Mouse (Mus musculus): ENCODE data around the gene Mcts2. TPM values are rescaled to one million over a fixed set of nuclear protein-coding genes. Genes with fewer than 3 reads are reported as not detected.
A peak's percentile ranks its signal among the peaks of the same experiment; 100 is the strongest.

The Mcts2 gene
- total and polyA plus RNA-seq, 3 experiments, result 2.7 to 3.0 TPM; not detected in 1

DNA sequence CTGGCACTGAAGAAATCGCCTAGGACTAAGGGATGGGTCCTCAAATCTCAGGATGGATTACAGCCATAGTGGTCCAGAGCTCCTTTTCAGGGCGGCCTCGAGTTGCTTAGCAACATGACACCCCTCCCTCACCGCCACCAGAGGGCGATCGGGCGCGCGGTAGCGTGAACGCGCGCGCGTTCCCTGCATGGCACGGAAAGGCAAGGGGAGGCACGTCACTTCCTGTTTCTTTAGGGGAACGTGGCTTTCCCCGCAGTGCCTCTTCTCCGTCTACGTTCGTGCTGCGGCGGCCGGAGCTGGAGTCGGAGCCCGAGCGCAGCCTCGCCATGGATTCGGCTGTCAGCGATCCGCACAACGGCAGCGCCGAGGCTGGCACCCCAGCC is 17.6 kb upstream of the Mcts2 start, which contains the start of gene H13:
Gene H13, plus strand, starts transcription at position 206 of the 383 bp plus-strand sequence.
- H3K9me3 ChIP-seq (replicated peaks; ENCODE audit: insufficient read depth, low read length), result no peaks in the 10 kb centered on the region

DNA sequence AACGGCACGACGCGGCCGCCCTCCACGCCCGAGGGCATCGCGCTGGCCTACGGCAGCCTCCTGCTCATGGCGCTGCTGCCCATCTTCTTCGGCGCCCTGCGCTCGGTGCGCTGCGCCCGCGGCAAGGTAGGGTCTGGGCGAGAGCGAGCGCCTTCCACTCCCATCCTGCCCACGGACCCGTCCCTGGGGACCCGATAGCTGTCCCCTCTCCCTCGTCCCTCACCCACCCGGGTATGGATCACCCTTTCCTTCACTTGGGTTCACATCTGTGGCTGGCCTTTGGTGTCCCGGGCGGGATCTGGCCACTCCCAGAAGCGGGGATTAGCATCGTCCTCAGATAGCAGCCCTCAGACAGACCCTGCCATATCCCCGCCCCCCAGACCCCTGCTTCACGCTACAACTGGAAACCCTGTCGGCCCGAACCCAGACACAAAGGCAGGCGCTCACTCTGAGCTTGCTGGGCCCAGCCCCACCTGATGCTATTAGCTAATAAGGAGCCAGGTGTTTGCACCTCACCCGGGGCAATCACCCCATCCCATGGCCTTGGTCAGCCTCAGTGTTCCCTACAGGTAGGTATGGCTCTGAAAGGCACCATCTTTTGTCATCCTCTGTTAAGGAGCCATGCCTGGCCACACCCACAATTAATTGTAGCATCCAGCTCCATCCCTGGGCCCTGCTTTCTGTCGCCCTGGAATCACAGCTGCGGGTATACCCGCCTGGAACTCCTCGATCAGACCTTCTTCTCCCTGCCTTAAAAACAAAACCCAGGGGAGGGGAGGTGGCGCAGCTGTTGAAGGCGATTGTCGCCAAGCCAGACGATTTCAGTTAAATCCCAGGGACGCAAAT is 17.0 kb upstream of the Mcts2 start:
- peak overlapping the region; percentile 40 for H3K27ac ChIP-seq (ENCODE audit: control insufficient read depth, low read depth, low read length)
- peaks cover 0 to 9% of the 10 kb centered on the region in 2 experiments; a peak in 2 of 4 replicates for H3K36me3 ChIP-seq (ENCODE audit: control insufficient read depth in 1 of 2, insufficient read depth in 2 of 2, low read length in 2 of 2)
- H3K79me2 ChIP-seq (ENCODE audit: control insufficient read depth, insufficient read depth, low read length, poor library complexity), result peaks cover 35% of the 10 kb centered on the region
- no peaks in the 10 kb centered on the region for H3K9me3 ChIP-seq (replicated peaks; ENCODE audit: insufficient read depth, low read length)
- H3K4me3 ChIP-seq (ENCODE audit: control insufficient read depth in 1 of 2, insufficient read depth in 1 of 2, low read depth in 2 of 2, low read length in 2 of 2), result peak overlapping the region; percentile 81 to 88
- peaks cover 5 to 18% of the 10 kb centered on the region in 2 experiments for H3K4me1 ChIP-seq (ENCODE audit: control insufficient read depth in 1 of 2, insufficient read depth in 2 of 2, low read length in 2 of 2)
- peak; percentile 56 for DNase-seq (ENCODE audit: low read depth, low spot score)
- peak overlapping the region; percentile 84 for H3K9ac ChIP-seq (ENCODE audit: control insufficient read depth, low read depth, low read length, poor library complexity, severe bottlenecking)
- H3K27me3 ChIP-seq (ENCODE audit: control insufficient read depth in 1 of 2, insufficient read depth in 2 of 2, low read length in 2 of 2), result peaks cover 5 to 7% of the 10 kb centered on the region in 2 experiments; a peak in 3 of 4 replicates
- peak; percentile 16 for TF ChIP-seq MXI1 (IDR thresholded peaks at IDR 0.05; ENCODE audit: low read depth, low read length)
- TF ChIP-seq GABPA (IDR thresholded peaks at IDR 0.05; ENCODE audit: low read depth, low read length), result no peak
- no peak for TF ChIP-seq MEF2A (IDR thresholded peaks at IDR 0.05; ENCODE audit: extremely low read depth, insufficient replicate concordance, low read depth, low read length, poor library complexity, severe bottlenecking)
- TF ChIP-seq MAX (IDR thresholded peaks at IDR 0.05; ENCODE audit: low read length), result no peak
- TF ChIP-seq POLR2AphosphoS2 (IDR thresholded peaks at IDR 0.05; ENCODE audit: low read length), result no peak
- peak; percentile 6 to 34; a peak in 1 of 4 replicates for TF ChIP-seq POLR2A (IDR thresholded peaks at IDR 0.05; ENCODE audit: control insufficient read depth in 1 of 2, insufficient read depth in 1 of 2, low read depth in 1 of 2, low read length in 2 of 2, poor library complexity in 1 of 2)
- TF ChIP-seq RAD21 (IDR thresholded peaks at IDR 0.05; ENCODE audit: low read depth, low read length), result no peak
- TF ChIP-seq MAZ (IDR thresholded peaks at IDR 0.05; ENCODE audit: low read depth, low read length), result no peak
- peak; percentile 13; the same call in 1 of the 2 replicates for TF ChIP-seq HCFC1 (IDR thresholded peaks at IDR 0.05; ENCODE audit: low read depth, low read length)
- TF ChIP-seq SIN3A (IDR thresholded peaks at IDR 0.05; ENCODE audit: low read length), result peak; percentile 51; the same call in 1 of the 2 replicates
- 0 out of 2 replicates have a peak, but pooled peaks have one; percentile 1 for TF ChIP-seq POLR2AphosphoS5 (IDR thresholded peaks at IDR 0.05; ENCODE audit: borderline replicate concordance, low read depth, low read length)
- no peak for TF ChIP-seq E2F4 (IDR thresholded peaks at IDR 0.05; ENCODE audit: borderline replicate concordance, low read depth, low read length)
- 0 out of 2 replicates have a peak, but pooled peaks have one; percentile 19 for TF ChIP-seq ETS1 (IDR thresholded peaks at IDR 0.05; ENCODE audit: low read depth, low read length)
- no peak; the same call in 1 of the 2 replicates for TF ChIP-seq TAL1 (IDR thresholded peaks at IDR 0.05; ENCODE audit: low read length)
- no peak for TF ChIP-seq NRF1 (IDR thresholded peaks at IDR 0.05; ENCODE audit: insufficient read depth, low read depth, low read length, poor library complexity, severe bottlenecking)
- no peak for TF ChIP-seq MYB (IDR thresholded peaks at IDR 0.05; ENCODE audit: low read depth, low read length)
- no peak for TF ChIP-seq BHLHE40 (IDR thresholded peaks at IDR 0.05; ENCODE audit: borderline replicate concordance, low read depth, low read length)

More for the DNA sequence above, 17.6 kb upstream of the Mcts2 start, which contains the start of gene H13:
- Histone ChIP-seq H3K4me3 (ENCODE audit: control insufficient read depth in 1 of 2, insufficient read depth in 1 of 2, low read depth in 2 of 2, low read length in 2 of 2) (peak within 1 kb of the TSS; percentile 81 to 88), H3K36me3 (ENCODE audit: control insufficient read depth in 1 of 2, insufficient read depth in 2 of 2, low read length in 2 of 2) (peaks cover 0 to 9% of the 10 kb centered on the region in 2 experiments; a peak in 2 of 4 replicates), H3K9ac (ENCODE audit: control insufficient read depth, low read depth, low read length, poor library complexity, severe bottlenecking) (peak within 1 kb of the TSS; percentile 84), H3K4me1 (ENCODE audit: control insufficient read depth in 1 of 2, insufficient read depth in 2 of 2, low read length in 2 of 2) (peaks cover 5 to 18% of the 10 kb centered on the region in 2 experiments), H3K27ac (ENCODE audit: control insufficient read depth, low read depth, low read length) (peak within 1 kb of the TSS; percentile 40), H3K27me3 (ENCODE audit: control insufficient read depth in 1 of 2, insufficient read depth in 2 of 2, low read length in 2 of 2) (peaks cover 6 to 11% of the 10 kb centered on the region in 2 experiments; a peak in 3 of 4 replicates), H3K79me2 (ENCODE audit: control insufficient read depth, insufficient read depth, low read length, poor library complexity) (peaks cover 35% of the 10 kb centered on the region)
- peak; percentile 95 for DNase-seq (ENCODE audit: low read depth, low spot score)
- TF ChIP-seq MAX (IDR thresholded peaks at IDR 0.05; ENCODE audit: low read length), result peak; percentile 88
- 0 out of 2 replicates have a peak, but pooled peaks have one; percentile 33 for TF ChIP-seq RCOR1 (IDR thresholded peaks at IDR 0.05; ENCODE audit: low read depth, low read length)
- TF ChIP-seq POLR2A (IDR thresholded peaks at IDR 0.05; ENCODE audit: control insufficient read depth in 1 of 2, insufficient read depth in 1 of 2, low read depth in 1 of 2, low read length in 2 of 2, poor library complexity in 1 of 2), result peak; percentile 95 to 98
- TF ChIP-seq MXI1 (IDR thresholded peaks at IDR 0.05; ENCODE audit: low read depth, low read length), result peak; percentile 94
- no peak for TF ChIP-seq CHD1 (IDR thresholded peaks at IDR 0.05; ENCODE audit: low read depth, low read length)
- TF ChIP-seq USF2 (IDR thresholded peaks at IDR 0.05; ENCODE audit: borderline replicate concordance in 1 of 2, insufficient read depth in 1 of 2, low read depth in 1 of 2, low read length in 2 of 2), result no peak
- TF ChIP-seq POLR2AphosphoS5 (IDR thresholded peaks at IDR 0.05; ENCODE audit: borderline replicate concordance, low read depth, low read length), result 0 out of 2 replicates have a peak, but pooled peaks have one; percentile 22
- peak; percentile 95 for TF ChIP-seq NELFE (IDR thresholded peaks at IDR 0.05; ENCODE audit: low read depth, low read length)
- peak; percentile 88 to 96 (median 90) for TF ChIP-seq CTCF (IDR thresholded peaks at IDR 0.05 in 2 of 3, conservative IDR thresholded peaks at IDR 0.05 in 1 of 3; ENCODE audit: control insufficient read depth in 1 of 3, insufficient read depth in 1 of 3, low read depth in 2 of 3, low read length in 3 of 3, poor library complexity in 1 of 3, severe bottlenecking in 1 of 3)
- TF ChIP-seq TCF12 (IDR thresholded peaks at IDR 0.05; ENCODE audit: low read depth, low read length), result peak; percentile 47; the same call in 1 of the 2 replicates
- no peak for TF ChIP-seq GABPA (IDR thresholded peaks at IDR 0.05; ENCODE audit: low read depth, low read length)
- TF ChIP-seq ETS1 (IDR thresholded peaks at IDR 0.05; ENCODE audit: low read depth, low read length), result peak; percentile 38; the same call in 1 of the 2 replicates
- peak; percentile 92 for TF ChIP-seq MYC (IDR thresholded peaks at IDR 0.05; ENCODE audit: low read depth, low read length)
- TF ChIP-seq RAD21 (IDR thresholded peaks at IDR 0.05; ENCODE audit: low read depth, low read length), result peak; percentile 12
- TF ChIP-seq SMC3 (IDR thresholded peaks at IDR 0.05; ENCODE audit: low read depth, low read length), result peak; percentile 84
- peak; percentile 65; the same call in 1 of the 2 replicates for TF ChIP-seq MAZ (IDR thresholded peaks at IDR 0.05; ENCODE audit: low read depth, low read length)
- 0 out of 2 replicates have a peak, but pooled peaks have one; percentile 33 for TF ChIP-seq USF1 (IDR thresholded peaks at IDR 0.05; ENCODE audit: low read depth, low read length)
- TF ChIP-seq ELF1 (IDR thresholded peaks at IDR 0.05; ENCODE audit: low read depth, low read length), result peak; percentile 78
- peak; percentile 74 for TF ChIP-seq TBP (IDR thresholded peaks at IDR 0.05; ENCODE audit: low read depth, low read length)
- peak; percentile 82 for TF ChIP-seq ZMIZ1 (IDR thresholded peaks at IDR 0.05; ENCODE audit: low read depth, low read length)
- TF ChIP-seq MYB (IDR thresholded peaks at IDR 0.05; ENCODE audit: low read depth, low read length), result no peak
- TF ChIP-seq SIN3A (IDR thresholded peaks at IDR 0.05; ENCODE audit: low read length), result peak; percentile 96
- TF ChIP-seq UBTF (IDR thresholded peaks at IDR 0.05; ENCODE audit: borderline replicate concordance, insufficient read depth, low read depth, low read length), result no peak
- TF ChIP-seq HCFC1 (IDR thresholded peaks at IDR 0.05; ENCODE audit: low read depth, low read length), result peak; percentile 80
- peak; percentile 92 for TF ChIP-seq POLR2AphosphoS2 (IDR thresholded peaks at IDR 0.05; ENCODE audit: low read length)
- TF ChIP-seq GATA1 (IDR thresholded peaks at IDR 0.05; ENCODE audit: low read depth, low read length), result no peak
